Mouse (Mus musculus) layer of hippocampus, postnatal 10 days (tissue): ENCODE results near the gene Plk2. TPM values are rescaled to one million over a fixed set of nuclear protein-coding genes. Genes with fewer than 3 reads are reported as not detected.

Experiments used
- DNase-seq, 2 experiments: peaks; one replicate each; pipeline ENCODE4 v3.0.0; 2021; ENCODE audit warnings: low spot score in 2 of 2
- long read RNA-seq: library from polyadenylated mRNA; stranded (forward); transcript quantifications from one replicate; pipeline ENCODE4 v2.0.0, GENCODE M21; 2023
- total RNA-seq, 2 experiments: library from RNA; stranded (reverse); gene quantifications; 2 replicates each; pipeline ENCODE4 v1.2.3; 2021

The Plk2 gene
- 100 to 1,000 TPM; 207 to 227 TPM for total RNA-seq
- long read RNA-seq, transcript Plk2-201 (14 exons, 2,800 nt), result major isoform, 306 of 343 reads
- long read RNA-seq, partial matches to known transcripts, result 26 of 343 reads
- long read RNA-seq, other reads (novel, unspliced or antisense), result 11 of 343 reads

DNA sequence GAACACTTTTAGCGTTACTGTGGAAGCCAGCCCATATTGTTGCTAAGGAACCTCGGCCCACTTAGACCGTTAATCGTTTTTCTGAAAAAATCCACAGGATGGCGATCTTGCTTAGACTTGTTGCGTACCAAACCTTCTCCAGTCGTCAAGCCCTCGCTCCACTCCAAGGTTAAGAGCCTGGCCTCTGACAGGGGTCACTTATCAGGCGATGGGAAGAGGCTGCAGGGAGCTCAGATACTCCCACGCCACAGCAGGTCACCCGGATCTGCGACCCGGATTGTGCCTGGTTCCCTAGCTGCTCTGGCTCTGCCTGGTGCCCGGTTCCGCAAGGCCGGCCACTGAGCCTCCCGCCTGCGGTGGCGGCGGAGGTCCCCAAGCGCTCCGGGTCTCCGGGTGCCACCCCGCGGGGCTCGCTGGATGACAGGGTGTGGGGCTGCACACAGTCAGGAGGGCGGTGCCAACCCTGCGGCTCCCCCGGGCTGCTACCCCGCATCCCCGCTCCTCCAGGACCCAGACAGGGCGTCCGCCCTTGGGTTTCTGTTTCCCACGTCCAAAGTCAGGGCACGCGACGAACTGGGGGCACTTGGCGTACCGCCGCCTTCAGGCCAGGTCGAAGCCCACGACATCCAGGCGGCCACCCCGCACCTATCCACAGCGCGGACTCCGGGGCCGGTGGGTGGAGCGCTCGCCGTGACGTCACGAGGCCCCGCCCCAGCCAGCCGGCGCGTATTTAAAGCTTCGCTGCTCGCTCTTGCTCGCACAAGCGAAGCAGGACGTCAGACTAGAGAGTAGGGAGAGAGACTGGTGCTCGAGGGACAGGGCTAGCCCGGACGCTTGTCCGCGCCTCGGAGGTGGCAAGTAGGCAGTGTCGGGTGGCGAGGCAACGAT is at the start of gene Plk2:
Gene Plk2, plus strand, starts transcription at position 756 of the 888 bp plus-strand sequence.
- DNase-seq, result peak; percentile 98 to 99

DNA sequence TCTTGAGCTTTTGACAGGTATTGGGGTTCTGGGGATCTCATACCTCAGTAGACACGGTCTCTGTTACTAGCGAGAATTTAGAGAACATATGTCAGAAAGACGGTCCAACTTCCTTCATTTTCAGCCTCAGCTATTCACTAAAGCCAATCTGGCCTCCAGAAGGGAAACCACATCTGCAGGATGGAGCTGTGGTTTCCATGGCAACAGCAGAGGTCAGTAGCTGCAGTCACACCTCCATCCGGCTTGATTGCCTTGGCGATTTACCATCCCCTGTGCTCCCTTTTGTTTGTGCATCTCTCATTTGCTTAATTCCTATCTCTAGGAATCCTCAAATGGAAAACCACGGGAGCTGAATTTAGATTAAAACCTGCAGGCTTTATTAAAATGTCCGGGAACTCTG is 48.1 kb upstream of the Plk2 start:
- no peak for DNase-seq

DNA sequence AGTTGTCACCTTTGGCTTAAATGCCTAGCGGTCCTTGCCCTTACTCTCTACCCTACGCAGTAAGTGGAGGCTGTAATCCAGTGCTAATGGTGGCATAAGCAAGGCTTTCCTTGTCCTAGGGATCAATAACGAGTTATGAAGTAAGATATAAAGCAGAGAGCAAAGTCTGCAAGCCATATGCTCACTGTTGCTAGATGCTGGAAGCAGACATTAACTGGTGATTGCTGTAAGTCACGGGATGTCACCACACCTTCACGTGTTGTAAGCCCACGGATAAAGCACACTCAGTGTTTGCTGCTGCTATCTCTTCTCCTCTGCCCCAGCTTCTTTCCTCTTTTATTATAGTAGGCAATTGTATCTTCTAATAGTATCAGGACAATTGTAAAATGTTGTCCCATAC is 43.8 kb upstream of the Plk2 start:
- DNase-seq, result no peak

DNA sequence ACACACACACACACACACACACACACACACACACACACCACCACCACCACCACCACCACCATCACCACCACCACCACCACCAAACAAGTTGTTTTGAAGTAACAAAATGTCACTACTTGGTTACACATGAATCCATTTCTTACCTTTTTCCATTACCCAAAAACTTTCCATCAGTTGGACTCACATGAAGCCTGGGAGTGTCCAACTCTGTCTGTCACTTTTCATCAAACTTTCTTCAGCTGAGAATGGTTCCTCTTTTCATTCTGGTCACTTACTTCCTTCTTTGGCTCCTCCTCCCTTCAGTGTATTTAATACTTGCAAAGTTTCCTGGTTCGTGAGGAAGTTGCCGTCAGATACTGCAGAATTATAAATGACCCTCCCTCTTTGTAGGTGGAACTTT is 37.9 kb upstream of the Plk2 start, which contains the start of gene Gapt:
Gene Gapt, minus strand, starts transcription at position 259 of the 400 bp plus-strand sequence.
- no peak for DNase-seq

DNA sequence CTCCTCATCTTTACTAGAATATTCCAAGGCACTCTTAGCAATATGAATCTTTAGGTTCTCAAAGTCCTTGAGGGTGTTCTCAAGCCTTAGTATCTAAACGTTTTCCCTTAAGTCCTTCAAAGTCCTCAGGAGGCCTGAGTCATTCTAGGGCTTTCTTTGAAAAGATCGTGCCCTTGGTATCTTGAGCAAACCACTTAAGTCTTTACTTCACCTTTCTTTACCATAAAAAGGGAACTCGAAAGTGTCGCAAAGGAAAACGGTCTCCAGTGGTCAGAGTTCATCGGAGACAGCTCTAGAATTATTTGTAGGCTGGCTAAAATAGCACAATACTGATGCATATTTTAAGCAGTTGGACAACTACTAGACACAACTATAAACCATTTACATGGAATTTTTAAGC is 31.1 kb upstream of the Plk2 start:
- no peak for DNase-seq

DNA sequence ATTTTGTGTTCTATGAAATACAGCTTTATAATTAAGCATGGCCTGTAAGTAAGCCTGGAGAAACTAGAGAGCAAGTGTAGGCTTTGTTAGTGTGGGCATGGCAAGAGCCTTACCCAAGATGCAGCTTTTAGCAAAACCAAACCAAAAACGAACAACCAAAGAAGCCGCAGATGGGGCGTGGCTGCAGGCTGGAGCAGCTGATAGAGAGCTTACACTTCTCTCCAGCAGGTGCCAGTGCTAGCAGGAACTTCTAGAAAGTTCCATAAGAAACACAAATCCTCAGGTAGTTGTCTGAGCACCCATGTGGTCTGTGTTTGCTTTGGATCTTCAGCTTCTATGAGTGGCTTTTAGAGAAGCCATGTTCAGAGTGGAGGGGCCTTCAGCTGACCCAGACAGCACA is 28.4 kb upstream of the Plk2 start:
- no peak for DNase-seq

DNA sequence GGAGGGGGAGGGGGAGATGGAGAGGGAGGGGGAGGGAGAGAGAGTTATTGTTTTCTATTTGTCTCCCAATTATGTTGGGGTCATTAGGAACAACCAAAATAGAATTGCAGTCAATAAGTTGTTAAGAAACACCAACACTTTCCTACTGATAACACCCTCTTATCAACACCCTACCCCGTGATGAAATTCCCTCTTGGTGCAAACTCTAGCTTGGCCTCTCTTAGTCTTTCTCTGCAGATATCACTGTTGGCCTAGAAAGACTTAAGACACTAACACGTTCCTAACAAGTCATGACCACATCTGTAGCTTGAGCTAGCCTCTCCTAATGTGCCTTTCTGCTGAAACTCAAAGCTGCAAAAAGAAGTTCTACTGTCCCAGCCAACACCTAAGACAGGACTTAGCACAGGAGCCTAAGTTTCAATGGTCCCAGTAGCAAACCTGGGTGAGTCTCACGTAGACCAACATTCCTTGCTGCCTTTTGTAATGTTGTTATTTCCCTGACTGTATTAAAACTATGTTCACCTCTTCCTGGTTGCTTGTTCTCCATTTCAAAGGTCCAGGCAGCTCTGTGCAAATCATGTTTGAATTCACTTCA is 26.8 kb upstream of the Plk2 start:
- no peak for DNase-seq

DNA sequence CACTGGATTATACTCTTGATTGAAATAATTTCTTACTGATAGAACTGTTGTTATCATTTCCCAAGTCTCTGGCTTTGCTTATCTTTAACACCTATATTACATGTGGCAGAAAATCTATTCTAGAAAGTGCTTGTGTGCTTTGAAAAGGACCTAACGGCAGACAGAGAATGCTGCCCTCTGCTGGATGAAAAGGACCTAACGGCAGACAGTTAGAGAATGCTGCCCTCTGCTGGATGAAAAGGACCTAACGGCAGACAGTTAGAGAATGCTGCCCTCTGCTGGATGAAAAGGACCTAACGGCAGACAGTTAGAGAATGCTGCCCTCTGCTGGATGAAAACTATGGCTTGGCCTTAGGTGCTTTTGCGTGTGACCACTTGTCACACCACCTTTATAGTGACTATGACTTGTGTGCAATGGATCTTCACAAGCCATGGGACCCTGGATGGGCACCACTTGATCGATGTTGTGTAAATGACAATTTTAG is 26.2 kb upstream of the Plk2 start:
- peak; percentile 75 to 77 for DNase-seq

DNA sequence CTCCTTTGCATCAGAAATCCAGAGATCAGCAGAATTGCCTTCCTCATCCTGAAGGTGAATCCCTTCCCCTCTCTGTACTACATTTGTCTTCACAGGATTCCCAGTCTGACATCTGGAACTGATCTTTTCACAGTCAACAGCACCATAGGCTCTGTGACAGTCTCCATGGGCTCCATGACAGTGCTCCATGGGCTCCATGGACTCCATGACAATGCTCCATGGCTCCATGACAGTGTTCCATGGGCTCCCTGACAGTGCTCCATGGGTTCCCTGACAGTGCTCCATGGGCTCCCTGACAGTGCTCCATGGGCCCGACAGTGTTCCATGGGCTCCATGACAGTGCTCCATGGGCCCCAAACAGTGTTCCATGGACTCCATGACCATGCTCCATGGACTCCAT is 25.2 kb upstream of the Plk2 start:
- no peak for DNase-seq

DNA sequence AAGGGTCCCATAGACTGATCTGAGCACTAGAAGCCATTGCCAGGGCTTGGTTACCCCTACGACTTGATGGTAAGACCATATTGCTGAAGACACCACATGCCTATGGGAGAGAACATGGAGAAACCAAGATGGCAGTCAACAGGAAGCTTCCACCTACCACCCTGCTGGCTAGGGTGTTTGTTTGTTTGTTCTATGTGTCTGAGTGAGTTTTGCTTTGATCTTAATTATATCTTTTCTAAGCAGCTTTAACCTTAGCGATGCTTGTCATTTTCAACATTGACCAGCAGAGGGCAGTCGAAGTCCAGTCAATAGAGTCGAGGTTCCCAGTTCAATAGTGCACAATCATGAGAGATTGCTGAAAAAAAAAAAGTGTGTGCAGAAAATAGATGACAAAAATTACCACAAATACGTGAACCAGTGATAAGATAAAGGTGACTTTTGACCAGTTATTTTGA is 12.4 kb upstream of the Plk2 start:
- DNase-seq, result peak in 1 of 2 experiments; percentile 60

DNA sequence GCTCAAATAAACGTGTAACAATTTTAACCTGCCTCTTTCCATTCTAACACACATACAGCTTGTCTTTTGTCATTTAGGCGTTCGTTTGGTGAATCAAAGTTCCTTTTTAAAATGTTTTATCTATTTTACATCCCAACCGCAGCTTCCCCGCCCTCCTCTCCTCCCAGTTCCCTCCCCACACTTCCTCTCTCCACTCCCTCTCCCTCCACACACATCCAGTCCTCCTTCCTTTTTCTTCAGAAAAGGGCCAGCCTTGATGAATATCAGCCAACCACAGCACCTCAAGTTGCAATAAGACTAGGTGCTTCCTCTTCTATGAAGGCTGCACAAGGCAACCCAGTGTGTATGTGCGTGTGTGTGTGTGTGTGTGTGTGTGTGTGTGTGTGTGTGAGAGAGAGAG is 10.3 kb upstream of the Plk2 start:
- DNase-seq, result no peak

DNA sequence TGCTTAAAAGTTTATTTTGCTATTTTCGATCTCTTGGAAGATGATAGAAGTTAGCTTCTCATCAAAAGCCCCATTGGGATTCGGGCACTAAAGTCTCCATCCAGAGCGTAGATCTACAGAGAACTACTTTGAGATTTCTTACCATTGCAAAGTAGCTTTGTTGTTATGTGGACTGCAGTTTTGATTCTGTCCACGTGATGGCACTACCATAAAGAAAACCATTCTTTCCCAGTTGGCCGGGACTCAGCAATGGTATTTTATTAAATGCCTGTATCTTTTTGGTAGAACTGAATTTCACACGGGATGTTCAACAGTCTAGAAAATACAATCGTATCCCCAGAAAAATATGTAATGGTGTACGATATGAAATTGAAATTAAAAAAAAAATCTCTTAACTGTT is 2.6 kb upstream of the Plk2 start:
- peak; percentile 80 to 83 for DNase-seq

DNA sequence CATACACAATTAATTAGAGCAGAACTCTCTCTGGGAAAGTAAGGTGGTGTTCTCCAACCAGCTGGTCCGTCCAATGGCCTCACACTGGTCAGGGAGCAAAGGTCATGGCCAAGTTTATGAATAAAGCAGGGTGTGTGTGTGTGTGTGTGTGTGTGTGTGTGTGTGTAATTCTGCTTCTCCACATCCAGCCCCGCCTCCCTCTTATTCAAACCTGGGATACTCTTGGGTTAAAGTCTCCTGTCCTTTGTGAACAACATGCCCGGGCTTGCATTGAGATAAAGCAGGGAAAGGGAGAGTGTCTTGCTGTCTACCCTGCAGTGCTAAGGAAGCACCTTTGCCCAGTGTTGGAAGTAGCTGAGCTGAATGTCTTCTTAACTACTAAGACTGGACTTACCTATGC is 2.2 kb upstream of the Plk2 start:
- no peak for DNase-seq

DNA sequence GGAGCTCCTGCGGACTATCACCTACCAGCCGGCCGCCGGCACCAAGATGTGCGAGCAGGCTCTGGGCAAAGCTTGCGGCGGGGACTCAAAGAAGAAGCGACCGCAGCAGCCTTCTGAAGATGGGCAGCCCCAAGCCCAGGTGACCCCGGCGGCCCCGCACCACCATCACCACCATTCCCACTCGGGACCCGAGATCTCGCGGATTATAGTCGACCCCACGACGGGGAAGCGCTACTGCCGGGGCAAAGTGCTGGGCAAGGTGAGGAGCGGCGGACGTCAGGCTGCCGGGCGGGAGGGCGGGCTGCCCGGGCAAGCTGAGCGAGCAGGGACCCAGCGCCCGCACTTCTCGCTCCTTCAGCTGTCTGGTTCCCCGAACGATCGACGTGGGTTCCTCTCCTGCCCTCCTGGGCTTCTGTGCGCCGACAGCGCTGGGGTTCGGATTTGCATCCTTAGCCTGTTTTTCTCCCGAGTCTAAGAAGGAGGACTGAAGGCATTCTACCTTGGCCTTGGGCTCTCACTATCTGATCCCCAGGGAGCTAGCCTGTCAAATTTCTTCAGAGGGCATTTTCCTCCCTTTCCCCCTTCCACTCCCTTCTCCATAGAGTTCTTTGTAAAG is 441 bp downstream of the Plk2 start:
- peak in 1 of 2 experiments; percentile 54 for DNase-seq

DNA sequence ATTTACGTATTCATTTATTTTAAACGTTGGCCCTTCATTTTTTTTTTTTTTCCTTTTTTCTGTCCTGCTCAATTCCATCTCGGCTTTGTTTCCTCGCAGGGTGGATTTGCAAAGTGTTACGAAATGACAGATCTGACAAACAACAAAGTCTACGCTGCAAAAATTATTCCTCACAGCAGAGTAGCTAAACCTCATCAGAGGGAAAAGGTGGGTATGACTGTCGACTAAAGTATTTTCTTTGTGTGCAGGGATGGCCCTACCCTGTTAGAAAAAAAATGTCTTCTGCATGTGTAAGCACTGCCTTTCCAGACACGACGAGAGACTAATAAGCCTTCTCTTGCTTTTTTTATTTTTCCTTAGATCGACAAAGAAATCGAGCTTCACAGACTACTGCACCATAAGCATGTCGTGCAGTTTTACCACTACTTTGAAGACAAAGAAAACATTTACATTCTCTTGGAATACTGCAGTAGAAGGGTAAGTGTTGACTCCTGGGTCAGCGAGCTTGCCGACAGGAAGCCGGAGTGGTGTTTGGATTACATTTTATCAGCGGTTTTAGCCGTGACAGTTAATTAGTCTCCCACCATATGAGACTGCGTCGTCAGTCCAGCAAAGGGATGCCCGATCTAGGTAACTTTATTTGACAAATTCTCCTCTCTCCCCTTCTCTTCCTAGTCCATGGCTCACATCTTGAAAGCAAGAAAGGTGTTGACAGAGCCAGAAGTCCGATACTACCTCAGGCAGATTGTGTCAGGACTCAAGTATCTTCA is 1.3 kb downstream of the Plk2 start:
- no peak for DNase-seq

DNA sequence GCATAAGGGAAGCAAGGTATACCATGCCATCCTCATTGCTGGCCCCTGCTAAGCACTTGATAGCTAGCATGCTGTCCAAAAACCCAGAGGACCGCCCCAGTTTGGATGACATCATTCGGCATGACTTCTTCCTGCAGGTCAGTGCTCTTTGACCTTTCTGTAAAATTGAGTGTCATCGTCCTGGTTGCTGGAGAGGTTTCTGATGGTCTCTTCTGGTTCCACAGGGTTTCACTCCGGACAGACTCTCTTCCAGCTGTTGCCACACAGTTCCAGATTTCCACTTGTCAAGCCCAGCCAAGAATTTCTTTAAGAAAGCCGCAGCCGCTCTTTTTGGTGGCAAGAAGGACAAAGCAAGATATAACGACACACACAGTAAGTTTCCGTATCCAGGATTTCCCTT is 2.9 kb downstream of the Plk2 start:
- DNase-seq, result no peak

DNA sequence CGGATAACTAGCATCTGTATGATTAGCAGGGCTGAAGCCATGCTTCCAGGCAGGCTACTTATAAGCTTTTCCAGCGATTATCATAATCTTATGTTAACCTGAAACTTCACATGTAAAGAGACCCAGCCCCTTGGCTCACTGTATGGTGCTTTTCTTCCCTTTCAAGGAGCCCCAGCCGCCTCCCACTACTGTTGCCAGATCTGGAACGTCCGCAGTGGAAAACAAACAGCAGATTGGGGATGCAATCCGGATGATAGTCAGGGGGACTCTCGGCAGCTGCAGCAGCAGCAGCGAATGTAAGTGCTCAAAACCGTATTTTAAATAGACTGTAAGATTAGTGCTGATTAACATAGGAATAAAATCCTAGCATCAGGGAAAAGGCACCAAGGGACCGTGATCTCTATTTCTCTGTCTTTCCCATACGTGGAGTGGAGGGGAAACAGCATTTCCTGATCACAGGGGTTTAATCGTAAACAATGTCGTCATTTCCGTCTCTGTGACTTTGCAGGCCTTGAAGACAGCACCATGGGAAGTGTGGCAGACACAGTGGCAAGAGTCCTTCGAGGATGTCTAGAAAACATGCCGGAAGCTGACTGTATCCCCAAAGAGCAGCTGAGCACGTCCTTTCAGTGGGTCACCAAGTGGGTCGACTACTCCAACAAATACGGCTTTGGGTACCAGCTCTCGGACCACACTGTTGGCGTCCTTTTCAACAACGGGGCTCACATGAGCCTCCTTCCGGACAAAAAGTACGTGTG is 3.8 kb downstream of the Plk2 start:
- no peak for DNase-seq

DNA sequence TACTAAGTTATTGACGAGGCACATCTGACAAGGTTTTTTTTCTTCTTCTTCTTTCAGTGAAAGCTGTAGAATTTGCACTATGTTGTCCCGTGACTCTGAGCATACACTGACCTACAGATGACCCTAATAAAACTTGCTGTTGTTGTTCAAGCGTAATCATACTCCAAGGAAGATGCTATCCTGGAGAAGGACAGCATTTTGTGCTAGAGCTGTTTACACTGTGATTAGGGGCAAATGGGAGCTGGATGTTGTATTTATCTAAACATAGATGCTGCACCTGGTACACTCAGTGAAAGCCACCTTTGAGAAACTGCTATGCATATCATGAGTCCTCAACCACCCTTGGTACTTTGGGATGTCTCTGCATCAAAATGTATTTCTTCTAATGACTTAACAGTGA is 6.6 kb downstream of the Plk2 start:
- no peak for DNase-seq

DNA sequence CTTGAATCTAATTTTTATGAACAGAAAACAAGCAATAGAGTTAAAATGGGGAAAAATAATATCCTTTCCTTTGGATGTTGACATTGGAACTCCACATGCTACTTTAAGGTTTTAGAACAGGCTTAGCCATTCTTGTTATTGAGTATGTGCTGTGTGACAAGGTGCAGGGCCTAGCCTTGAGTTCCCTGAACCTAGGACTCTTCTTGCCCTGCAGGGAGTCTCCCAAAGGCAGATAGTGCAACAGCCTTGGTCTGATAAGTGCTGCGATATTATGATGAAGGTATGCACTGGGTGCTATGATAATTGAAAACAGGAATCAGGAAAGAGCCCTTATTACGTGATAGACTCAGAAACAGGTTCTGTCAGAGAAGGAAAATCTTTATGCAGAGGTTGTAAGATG is 7.0 kb downstream of the Plk2 start:
- no peak for DNase-seq

DNA sequence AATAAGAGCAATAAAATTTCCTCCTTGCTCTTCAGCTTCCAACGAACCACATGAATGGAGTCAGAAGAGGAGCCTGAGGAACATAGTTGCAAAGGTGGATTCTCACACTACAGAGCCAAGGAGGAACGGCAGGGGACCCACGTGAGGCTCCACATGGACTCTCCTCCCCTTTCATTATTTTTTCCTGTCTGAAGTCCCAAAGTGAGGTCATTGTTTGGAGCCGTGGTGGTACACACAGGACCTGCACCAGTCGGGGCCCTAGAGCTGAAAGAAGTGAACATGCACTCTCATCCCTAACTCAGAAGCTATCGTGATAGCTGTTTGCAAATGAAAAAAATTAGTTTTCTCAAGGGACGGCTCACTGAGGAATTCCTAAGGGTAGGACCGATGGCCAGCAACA is 9.2 kb downstream of the Plk2 start:
- no peak for DNase-seq
